Mouse (Mus musculus) urinary bladder, postnatal 4 days (tissue): ENCODE data around the gene Swsap1.

Experiments used
- DNase-seq, 2 experiments: peaks; one replicate each; pipeline ENCODE4 v3.0.0; 2021 to 2022; ENCODE audit warnings: low spot score in 2 of 2

Swsap1 gene

DNA sequence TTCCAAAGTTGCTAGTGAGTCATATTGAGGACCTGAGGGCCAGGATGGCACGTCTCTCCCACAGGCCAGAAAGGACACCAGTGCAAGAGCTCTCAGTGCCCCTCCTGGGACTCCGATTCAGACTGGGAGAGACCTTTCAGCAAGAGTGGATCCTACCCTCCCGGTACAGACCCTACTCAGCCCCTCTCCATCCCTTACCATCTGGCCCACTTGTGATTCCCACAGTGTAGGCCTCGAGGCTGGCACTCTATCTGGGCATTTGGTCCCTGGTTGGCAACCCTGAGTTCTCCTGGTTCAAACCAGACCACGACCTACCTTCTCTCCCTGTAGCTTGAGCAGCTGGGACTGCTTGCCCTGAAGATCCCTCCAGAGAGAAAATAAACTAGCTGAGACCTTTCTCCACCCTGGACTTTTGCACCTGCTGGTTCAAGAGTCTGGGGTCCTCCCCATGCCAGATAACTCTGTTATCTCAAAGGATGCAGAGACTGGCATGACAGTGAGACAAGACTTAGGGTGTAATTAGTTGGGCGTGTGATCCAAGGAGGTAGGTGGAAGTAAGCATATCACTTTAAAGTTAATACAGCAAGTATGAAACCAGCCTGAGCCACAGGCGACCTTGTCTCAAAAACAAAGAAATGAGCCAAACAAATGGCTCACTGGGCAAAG lies 20.0 kb upstream of the Swsap1 start:
- no peak for DNase-seq

DNA sequence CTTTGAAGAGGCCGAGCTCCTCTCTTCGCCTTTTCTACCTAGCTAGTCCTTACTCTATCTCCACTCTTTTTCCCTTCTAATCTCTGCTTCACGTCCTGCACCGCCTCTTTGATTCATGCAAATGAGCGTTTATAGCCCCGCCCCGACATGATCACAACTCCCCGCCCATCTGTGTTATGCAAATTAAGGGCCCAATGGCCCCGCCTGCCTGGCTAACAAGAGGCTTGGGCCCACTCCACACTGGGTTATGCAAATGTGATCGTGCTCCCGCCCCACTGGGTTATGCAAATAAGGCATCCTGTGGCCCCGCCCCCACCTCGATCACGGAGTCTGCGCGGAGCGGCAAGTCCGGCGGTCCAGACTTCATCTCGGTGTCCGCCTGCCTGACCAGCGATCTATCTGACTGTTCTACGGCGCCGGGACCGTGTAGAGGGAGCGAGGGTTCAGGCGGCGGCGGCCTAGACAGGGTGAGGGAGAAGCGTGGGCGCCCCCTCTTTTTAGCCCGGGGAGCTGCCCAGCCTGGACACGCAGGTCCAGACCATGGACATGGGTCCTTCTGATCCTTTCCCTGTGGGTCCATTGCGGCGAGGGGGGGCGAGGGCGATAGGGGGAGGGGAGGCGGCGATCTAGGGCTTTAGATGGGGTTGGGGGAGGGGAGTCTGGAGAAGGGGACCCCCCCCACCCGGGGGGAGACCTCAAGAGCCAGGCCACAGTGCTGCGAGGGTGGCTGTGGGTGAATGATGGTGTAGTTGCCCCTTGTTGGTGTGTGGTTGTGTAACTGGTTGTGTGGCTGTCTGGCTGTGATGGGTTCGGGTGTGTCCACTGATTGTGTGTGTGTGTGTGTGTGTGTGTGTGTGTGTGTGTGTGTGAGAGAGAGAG lies 18.6 kb upstream of the Swsap1 start, which contains the start of gene Plppr2:
Gene Plppr2, plus strand, starts transcription at position 342 of the 879 bp plus-strand sequence.
- DNase-seq = peak; percentile 94 to 97

DNA sequence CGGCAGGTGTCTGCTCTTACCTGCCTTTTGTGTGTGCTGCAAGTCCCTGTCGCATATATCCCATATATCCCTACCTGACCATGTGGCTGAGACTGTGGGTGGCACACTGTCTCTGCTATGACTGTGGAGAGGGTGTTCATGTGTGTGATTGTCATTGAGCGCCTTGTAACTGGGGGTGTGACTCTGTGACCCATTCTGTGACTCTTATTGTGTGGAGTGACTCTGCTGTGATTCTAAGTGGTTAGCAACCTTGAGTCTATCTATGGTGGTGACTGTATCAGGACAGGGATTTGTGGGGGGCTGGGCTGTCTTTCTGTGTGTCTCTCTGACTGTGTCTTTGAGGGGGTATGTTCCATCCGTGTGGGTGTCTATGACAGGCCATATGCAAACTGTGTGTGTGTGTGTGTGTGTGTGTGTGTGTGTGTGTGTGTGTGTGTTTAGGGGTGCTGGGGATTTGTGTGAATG lies 17.8 kb upstream of the Swsap1 start:
- no peak for DNase-seq

DNA sequence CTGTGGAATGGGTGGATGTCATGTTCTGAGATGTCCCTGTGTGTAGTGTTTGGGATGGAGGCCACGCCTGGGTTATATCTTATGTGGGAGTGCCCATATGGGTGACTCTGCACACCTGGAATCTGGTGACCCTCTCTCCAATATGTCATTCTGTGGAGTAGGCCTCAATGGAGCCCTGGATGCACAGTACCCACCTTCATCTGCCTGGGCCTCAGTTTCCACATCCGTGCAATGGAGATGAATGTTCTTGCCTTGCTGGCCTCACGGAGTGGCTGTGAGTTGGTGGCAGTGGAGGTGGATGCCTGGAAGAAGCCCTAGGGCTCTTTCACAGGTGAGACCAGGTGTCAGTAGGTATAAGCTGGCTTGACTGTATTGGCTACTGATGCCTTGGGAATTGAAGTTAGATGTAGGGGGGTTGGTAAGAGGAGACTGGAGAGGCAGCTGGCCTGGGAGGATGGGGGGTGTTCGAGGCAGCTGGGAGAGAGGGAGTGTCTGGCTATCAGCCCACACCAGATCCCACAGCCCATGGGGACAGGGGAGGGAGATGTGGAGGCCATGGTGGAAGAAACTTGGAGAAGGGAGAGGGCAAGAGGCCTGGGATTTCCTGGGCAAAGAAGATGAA lies 17.2 kb upstream of the Swsap1 start:
- no peak for DNase-seq

DNA sequence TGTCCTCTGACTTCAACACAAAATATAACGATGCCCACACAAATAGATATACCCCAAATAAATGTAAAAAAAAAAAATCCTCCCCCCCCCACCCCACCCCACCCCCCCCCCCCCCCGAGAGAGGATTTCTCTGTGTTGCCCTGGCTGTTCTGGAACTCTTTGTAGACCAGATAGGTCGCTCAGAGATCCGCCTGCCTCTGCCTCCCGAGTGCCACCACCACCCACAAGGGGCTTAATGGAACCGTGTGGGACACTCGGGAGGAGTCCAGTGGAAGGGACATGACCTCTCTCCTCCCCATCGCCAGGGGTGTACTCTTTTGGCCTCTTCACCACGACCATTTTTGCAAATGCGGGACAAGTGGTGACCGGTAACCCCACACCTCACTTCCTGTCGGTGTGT lies 12.5 kb upstream of the Swsap1 start:
- no peak for DNase-seq

DNA sequence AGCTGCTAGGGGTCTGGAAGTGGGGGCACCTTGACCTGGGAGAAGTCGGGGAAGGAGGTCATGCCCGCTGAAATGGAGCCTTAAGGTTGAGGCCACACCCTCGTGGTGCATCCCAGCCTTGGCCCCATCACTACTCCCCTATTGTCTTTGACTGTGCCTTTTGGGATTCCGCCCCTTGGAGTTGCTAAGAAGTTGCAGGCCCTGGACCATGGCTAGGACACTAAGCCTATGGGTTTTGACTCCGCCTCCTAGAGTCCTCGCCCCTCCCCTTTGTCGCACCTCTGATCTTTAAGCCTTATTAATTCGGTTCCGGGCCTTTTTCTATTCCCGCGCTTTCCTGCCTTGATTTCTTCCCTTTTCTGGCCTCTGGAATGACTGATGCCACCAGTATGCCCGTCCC lies 11.9 kb upstream of the Swsap1 start:
- no peak for DNase-seq

DNA sequence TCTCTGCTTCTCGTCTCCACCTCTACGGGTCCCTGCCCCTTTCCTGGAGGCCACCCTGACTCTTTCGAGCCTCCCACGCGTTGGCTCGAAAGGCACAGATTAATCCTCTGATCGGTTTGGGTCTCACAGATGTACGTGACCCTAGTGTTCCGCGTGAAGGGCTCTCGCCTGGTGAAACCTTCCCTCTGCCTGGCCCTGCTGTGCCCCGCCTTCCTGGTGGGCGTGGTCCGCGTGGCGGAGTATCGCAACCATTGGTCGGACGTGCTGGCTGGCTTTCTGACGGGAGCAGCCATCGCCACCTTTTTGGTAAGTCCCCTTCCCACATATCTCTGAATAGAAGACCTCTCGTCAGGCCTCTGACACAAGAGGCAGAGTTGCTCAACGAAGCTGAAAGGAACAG lies 11.3 kb upstream of the Swsap1 start:
- no peak for DNase-seq

DNA sequence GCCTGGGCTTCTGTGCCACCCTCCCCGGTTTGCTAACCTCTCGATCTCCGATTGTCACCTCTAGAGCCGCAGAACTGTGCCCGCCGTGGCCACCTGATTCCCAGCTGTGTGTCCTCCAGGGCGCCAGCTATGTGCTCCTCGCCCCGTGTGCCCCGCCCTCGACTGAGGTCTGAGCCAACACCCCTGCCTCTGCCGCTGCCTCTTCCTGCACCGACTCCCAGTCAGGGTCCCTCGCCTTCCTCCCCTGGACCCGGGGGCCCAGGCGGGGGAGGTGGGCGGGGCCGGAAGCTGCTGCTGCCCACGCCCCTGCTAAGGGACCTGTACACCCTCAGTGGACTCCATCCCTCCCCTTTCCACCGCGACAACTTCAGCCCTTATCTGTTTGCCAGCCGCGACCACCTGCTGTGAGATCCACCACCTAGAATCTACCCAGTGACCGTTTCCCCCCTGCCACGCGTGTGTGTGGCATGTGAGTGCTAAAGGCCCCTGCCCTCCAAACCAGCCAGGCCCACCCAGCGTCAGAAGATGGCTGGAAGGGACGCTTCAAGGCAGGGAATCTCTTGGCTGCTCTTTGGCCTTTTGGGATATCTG lies 7.9 kb upstream of the Swsap1 start:
- no peak for DNase-seq

DNA sequence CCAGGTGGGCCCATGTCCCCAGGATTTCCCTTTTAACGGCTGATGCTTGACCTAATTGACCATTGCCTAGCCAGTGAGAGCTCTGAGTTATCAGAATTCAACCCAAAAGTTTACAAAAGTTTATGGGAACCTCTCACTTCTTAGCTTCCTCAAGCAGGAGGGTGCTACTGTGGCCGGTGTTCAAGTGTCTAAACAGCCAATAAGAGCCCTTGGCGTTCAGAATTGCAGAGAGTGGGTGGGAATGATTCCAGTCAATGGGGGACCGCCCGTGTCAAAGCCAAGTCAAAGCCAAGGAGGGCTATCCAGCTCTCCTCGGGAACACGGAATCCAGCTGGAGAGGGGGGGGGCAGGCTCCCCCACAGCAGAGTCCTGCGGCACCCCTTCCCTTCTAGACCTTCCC lies 7.4 kb upstream of the Swsap1 start:
- DNase-seq = no peak

DNA sequence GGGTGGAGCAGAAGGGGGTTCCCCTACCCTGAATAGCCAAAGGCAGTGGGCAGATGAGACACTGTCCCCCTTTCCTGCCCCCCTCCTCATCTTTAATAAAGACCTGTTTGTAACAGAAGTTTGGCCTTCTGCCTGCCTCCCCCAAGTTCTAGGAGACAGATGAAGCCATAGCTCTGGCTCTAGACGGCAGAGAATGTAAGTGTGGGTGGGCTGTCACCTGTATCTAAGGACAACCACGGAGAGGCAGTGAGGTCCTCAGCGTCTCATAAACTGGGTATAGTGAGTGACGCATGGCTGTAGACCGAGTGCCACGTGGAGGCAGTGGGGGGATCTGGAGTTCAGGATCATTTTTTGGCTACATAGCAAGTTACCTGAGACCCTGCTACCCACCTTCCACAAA lies 6.8 kb upstream of the Swsap1 start:
- no peak for DNase-seq

DNA sequence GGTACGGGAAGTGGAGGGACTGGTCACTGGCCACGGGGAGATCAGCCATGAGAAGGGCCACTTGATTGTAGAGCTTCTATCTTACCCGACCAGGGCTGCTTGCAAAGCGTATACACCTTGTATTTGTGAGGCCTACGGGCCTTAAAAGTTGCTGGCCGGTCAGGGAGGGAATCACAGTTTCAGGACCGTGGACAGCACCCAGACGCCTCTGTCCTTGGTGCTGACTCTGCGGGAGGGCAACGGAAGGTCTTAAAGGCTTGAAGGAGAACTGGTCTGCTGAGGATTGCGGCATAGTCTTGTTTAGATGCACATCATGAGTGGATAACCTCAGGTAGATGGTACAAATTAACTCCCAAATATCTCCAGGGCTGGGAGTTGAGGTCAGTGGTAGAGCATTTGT lies 5.2 kb upstream of the Swsap1 start:
- peak in 1 of 2 experiments; percentile 77 for DNase-seq

DNA sequence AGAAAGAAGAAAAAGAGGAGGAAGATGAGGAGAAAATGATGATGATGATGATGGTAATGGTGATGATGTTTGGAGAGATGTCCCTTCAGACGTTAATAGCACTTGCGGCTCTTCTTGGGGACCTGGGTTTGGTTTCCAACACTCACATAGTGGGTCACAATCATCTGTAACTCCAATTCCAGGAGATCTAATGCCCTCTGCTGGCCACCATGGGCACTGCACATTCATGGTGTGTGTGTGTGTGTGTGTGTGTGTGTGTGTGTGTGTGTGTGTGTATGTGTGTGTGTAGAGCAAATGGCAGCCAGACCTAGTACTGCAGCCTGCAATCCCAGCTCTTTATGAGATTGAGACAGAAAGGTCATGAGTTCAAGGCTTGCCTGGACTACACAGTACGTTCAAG lies 3.6 kb upstream of the Swsap1 start:
- DNase-seq = no peak

DNA sequence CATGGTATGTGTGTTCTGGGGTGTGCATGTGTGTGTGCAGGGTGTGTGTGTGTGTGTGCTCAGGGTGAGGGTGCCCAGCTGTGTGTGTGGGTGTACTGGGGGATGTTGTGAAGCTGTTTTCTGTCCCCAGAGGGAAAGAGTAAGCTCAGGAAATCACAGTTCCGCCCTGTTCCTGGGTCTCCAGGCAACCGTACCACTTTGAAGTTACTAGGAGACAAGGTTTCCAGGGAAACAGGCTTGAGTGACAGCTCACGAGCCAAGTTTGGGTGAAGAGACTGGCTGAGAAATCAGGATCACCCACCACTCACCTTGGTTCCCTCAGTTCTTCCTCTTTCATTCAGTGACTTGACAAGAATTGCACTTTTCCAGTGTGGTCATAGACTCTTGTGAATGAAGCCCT lies 2.0 kb upstream of the Swsap1 start:
- no peak for DNase-seq

DNA sequence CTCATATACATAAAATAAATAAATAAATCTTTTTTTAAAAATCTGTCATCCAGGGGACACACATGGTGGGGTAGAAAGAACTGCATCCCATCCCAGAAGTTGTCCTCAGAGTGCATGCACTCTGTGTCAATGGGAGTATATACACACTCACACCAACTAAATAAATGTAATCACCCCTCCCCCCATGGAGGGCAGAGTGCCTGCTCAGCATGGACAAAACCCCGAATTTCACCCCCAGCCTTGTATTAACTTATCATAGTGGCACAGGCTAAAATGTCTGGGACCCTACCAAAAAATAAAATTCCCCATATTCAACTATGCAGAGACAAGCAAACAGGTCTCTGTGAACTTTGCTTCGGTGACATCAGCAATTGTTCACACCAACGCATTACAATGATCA lies 920 bp upstream of the Swsap1 start:
- DNase-seq = no peak

DNA sequence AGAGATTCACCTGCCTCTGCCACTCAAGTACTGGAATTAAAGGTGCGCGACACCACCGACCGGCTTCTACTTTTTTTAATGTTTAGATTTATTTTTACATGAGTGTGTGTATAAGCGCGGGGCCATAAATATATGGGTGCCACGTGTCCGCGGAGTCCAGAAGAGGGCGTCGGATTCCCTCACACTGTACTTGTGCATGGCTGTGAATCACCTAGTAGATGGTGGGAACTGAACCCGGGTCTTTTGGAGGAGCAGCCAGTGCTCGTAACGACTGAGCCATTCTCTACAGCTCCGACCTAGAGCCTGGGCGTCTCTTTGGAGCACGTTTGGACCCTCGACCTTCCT lies 358 bp upstream of the Swsap1 start:
- no peak for DNase-seq

DNA sequence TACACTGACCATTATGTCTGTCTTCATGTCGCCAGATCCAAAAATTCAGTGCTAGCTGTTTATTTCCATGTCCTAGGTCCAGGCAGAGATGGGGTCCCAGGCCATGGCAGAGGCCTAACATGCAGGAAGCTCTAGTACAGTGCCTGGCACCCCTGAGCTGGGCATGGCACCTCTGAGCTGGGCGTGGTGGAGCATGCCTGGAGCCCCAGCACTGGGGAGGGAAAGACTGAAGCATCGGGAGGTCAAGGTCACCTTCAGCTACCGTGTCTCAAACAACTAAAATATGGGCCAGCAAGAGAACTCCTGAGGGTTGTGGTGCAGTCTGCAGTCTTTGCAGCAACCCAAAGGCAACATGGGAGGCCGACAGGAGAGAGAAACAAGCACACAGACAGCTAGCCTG lies 2.8 kb downstream of the Swsap1 start:
- no peak for DNase-seq

DNA sequence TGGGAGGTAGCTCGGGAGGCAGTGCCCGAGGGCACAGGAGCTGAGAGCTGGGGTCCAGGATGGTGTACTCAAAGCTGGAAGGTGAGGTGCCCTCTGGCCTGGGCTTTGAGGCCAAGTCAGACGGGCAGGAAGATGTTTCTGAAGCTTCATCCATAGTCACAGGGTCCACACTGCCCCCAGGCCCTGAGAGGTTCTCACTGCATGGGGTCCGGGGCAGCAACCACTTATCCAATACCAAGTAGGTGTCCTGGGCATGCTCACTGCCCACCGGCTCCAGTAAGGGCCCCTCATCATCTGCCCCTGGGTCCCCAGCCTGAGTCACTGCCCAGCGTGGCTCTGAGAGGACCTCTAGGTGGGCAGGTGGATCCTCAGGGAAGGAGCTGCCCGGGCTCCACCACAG lies 3.7 kb downstream of the Swsap1 start:
- no peak for DNase-seq

DNA sequence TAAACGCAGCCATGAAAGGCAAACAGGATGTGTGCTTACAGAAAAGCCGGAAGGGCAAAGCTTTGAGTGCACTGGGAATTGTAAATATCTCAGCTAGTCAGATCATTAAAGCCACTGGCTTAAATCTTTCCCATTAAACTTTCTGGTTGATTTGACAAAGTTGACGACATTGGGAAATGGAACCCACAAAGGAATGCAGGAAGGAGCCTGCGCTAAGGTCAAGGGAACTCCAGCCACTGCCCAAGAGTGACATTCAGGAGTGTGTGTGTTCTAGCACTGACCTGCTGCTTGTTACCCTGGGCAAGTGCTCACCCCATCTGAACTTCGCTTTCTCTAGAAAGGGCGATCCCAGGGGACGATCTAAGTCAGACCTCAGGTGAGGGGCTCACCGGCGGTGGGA lies 4.6 kb downstream of the Swsap1 start:
- DNase-seq = no peak

DNA sequence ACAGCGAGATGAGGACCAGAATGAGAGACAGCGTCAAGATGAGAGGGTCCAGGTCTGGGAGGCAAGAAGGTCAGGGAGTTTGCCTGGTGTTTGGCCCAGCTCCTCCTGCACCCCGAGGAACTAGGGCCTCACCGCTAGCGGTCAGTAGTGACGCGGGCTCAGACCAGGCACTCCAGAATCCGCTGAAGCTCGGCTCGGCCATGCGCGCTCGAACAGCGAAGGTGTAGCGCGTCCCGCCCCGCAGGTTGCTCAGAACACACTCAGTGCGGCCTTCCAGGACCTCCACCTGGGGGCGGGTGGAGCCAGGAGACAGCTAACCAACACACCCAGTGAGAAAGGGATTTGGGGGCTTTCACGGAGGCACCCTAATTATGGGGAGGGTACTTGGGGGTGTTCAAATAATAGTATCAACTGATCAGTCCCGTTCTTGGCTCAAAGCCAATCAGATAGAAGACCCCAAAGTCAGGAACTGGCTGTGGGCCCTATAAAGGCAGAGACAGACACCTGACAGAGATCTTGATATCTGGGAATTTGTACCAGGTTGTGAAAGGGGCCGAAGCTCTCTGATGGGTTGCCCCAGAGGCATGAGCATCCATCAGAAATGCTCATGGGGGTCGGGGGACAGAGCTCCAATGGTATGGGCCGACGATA lies 5.1 kb downstream of the Swsap1 start:
- no peak for DNase-seq

DNA sequence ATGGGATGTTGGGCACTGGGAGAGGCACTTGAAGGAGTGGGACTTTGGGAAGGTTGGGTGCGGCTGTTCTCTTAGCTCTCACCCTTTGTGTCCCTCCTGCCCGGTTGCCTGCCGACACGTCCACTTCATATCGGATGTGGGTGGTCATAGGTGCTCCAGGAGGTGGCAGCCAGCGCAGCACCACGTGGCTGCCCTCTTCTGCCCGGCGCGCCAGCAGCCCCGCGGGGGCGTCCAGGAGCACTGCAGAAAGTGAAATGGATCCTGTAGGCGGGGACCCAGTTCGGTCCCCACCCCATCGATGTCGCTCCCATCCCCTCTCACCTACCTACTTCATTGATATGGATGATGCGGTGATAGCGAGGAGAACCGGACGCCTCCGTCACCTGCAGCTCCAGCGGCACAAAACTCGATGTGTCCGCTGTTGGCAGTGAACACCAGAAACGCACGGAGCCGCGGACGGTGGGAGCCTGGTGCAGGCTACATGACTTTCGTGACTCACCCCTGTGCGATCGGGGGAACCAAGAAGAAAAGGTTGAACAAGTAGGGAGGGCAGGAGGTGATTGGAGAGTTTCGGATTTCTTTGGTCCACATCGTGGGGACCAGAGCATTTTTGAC lies 5.9 kb downstream of the Swsap1 start:
- no peak for DNase-seq

DNA sequence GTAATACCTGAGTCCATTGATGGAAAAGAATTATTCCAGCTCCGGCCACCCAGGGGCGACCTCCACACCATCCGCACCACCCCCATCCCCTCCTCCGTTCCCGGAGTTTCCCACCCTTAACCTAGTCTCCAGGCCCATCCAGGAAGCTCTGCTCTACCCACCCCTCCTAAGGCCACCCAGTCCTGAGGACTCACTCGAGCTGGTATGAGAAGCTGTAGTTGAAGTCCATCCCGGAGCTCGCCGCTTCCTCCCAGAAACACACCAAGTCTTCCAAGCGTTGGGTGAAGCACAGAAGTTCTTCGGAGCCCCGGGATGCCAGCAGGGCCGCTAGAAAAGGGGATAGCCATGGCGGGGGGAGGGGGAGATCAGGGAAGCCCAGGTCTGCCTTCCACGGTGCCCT lies 6.5 kb downstream of the Swsap1 start:
- DNase-seq = no peak
